Mouse (Mus musculus) midbrain, embryonic 11.5 days (tissue): Measurements from ENCODE around the gene Dnah1. TPM values are rescaled to one million over a fixed set of nuclear protein-coding genes. Genes with fewer than 3 reads are reported as not detected.
A peak's percentile ranks its signal among the peaks of the same experiment; 100 is the strongest.

ENCODE experiments used
- ATAC-seq: fragments of 200-750 bp; cut with Nextera tagmentation; 2 replicates; pipeline ENCODE4 v1.8.0; 2017; ENCODE audit warnings: moderate TSS enrichment, moderate library complexity; ENCODE audit not compliant: low FRiP score
- DNase-seq: peaks from one replicate; pipeline ENCODE4 v3.0.0; 2015; ENCODE audit warnings: low spot score; ENCODE audit errors: missing footprints
- H3K27ac ChIP-seq: fragments of 300-500 bp; sonication (generic); 2 replicates; pipeline ENCODE4 v1.5.1; 2014; ENCODE audit warnings: low read depth, low read length
- H3K27me3 ChIP-seq: fragments of 300-500 bp; sonication (generic); 2 replicates; pipeline ENCODE4 v1.6.1; 2014; ENCODE audit warnings: mild to moderate bottlenecking, low read length, moderate library complexity, mixed read lengths; ENCODE audit not compliant: control insufficient read depth, insufficient read depth
- H3K36me3 ChIP-seq: fragments of 300-500 bp; sonication (generic); 2 replicates; pipeline ENCODE4 v1.6.1; 2014; ENCODE audit warnings: mild to moderate bottlenecking, low read length, moderate library complexity, mixed read lengths; ENCODE audit not compliant: control insufficient read depth, insufficient read depth
- H3K4me1 ChIP-seq: fragments of 300-500 bp; sonication (generic); 2 replicates; pipeline ENCODE4 v1.6.1; 2014; ENCODE audit warnings: low read length; ENCODE audit not compliant: control insufficient read depth, insufficient read depth
- H3K4me2 ChIP-seq: fragments of 300-500 bp; sonication (generic); 2 replicates; pipeline ENCODE4 v1.6.1; 2014; ENCODE audit warnings: mild to moderate bottlenecking, moderate library complexity
- H3K4me3 ChIP-seq: fragments of 300-500 bp; sonication (generic); 2 replicates; pipeline ENCODE4 v1.5.1; 2014; ENCODE audit warnings: low read depth, low read length
- H3K9ac ChIP-seq: fragments of 300-500 bp; sonication (generic); 2 replicates; pipeline ENCODE4 v1.6.1; 2014; ENCODE audit warnings: low read length
- H3K9me3 ChIP-seq: fragments of 300-500 bp; sonication (generic); 2 replicates; pipeline ENCODE4 v1.6.1; 2016; ENCODE audit warnings: low read length; ENCODE audit not compliant: control insufficient read depth
- WGBS: fragments of 180-500 bp; shearing (Covaris S2); extraction: QIAGEN DNeasy Blood & Tissue Kit; methylation state at CpG from one replicate; pipeline ENCODE4 v1.1.7; 2014; 5-methylcytosine and 5-hydroxymethylcytosine counted together
- polyA plus RNA-seq: library from polyadenylated mRNA; unstranded; fragments of >200 nt; fragmentation: Nextera tagmentation; extraction: Ambion mirVana; gene quantifications from 2 replicates; pipeline ENCODE4 v1.2.1, GENCODE M21; 2014

Gene Dnah1
- polyA plus RNA-seq, 1 experiment from 2014 or later = 8.7 TPM

DNA sequence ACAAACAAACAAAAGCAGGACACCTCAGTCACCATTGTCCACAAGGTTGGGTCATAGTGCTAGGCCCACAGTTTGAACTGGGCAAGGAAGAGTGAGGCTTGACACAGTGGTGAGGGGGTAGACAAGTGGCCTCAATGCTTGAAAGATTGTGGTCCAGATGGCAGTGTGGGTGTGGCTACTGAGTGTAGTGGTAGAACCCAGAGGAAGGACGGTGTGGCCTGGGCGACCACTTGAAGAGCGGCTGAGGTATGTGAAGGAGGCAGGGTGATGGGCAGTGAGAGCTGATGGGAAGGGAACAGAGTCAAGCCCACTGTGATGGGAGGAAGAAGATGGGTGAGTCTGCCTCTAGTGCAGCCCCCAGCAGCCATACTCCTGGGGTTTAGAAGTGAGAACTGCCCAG lies 109.0 kb downstream of the Dnah1 start:
- Histone ChIP-seq H3K9ac (no peak overlapping the region), H3K27me3 (no peaks in the 10 kb centered on the region), H3K4me2 (no peak overlapping the region), H3K36me3 (no peaks in the 10 kb centered on the region), H3K9me3 (no peaks in the 10 kb centered on the region), H3K4me3 (no peak overlapping the region), H3K4me1 (no peaks in the 10 kb centered on the region), H3K27ac (no peak overlapping the region)
- no peak for ATAC-seq
- 94% methylated on average over 3 of the region's 3 CpGs for WGBS
- peak; percentile 33 for DNase-seq

DNA sequence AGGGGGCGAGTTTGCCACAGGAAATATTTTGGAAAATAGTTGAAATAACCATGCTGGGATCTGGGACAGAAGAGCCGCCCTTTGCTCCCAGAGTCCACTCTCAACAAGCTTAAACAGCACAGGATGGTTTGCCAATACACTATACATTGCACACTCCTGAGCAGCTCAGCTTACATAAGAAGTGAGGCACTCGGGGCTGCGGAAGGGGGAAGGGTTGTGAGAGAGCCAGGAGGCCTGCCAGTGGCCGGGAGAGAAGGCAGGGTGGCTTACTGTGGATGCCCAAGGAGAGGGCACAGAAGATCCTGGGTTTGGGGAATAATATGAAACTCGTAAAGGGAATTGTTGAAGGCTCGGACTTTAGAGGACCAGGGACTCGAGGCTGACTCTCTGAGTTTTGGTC lies 109.8 kb downstream of the Dnah1 start:
- H3K9ac ChIP-seq = no peak overlapping the region
- no peaks in the 10 kb centered on the region for H3K9me3 ChIP-seq
- H3K36me3 ChIP-seq = no peaks in the 10 kb centered on the region
- H3K27me3 ChIP-seq = no peaks in the 10 kb centered on the region
- DNase-seq = peak; percentile 65
- WGBS = 74% methylated on average over 8 of the region's 8 CpGs
- no peak overlapping the region for H3K4me3 ChIP-seq
- no peaks in the 10 kb centered on the region for H3K4me1 ChIP-seq
- ATAC-seq = no peak
- H3K27ac ChIP-seq = no peak overlapping the region
- no peak overlapping the region for H3K4me2 ChIP-seq

DNA sequence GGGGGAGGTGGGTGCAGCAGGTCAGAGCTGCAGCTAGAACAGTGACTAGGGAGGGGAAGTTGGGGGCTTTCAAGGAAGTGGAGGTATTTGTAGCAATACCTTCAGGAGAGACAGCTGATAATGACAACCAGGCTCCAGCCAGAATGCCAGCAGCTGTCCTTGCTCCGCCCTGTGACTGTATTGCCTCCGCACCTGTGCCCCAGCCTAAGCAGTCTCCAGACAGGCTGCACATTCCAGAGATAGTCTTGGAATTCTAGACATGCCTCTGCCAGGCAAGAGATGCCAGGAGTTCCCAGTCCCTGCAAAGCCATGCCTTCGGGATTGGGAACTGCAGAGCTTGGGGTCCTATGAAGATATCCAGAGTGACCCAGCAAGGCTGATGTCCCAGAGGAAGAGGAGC lies 111.2 kb downstream of the Dnah1 start:
- DNase-seq = no peak

DNA sequence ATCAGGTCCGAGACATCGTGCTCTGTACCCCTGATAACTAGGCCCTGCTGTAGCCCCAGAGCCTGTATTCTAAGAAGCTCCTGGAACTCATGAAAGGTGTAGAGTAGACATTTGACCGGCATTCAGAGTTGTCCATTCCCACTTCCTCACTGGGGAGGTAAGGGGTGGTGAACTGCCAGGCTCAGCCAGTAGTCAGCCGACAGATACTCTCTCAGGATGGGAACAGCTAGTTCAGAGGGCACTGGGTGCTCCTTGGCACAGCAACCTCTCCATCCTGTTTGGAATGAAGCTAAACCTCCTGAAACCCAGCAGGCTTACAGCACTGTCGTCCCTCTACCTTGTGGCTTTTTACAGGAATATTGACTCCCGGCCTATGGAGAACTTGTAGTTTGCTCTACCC lies 111.8 kb downstream of the Dnah1 start:
- no peaks in the 10 kb centered on the region for H3K27me3 ChIP-seq
- no peaks in the 10 kb centered on the region for H3K36me3 ChIP-seq
- WGBS = 88% methylated on average over 6 of the region's 6 CpGs
- DNase-seq (no peak), ATAC-seq (no peak)
- 0 out of 2 replicates have a peak, but pooled peaks cover 2% of the 10 kb centered on the region for H3K4me1 ChIP-seq
- no peaks in the 10 kb centered on the region for H3K9me3 ChIP-seq
- H3K4me2 ChIP-seq = no peak overlapping the region
- no peak overlapping the region for H3K27ac ChIP-seq
- no peak overlapping the region for H3K9ac ChIP-seq
- H3K4me3 ChIP-seq = no peak overlapping the region

More for the DNA sequence above, 111.2 kb downstream of the Dnah1 start:
- ATAC-seq = no peak
- H3K4me2 ChIP-seq = no peak overlapping the region
- no peaks in the 10 kb centered on the region for H3K4me1 ChIP-seq
- H3K27ac ChIP-seq = no peak overlapping the region
- no peaks in the 10 kb centered on the region for H3K36me3 ChIP-seq
- no peaks in the 10 kb centered on the region for H3K27me3 ChIP-seq
- 89% methylated on average over 3 of the region's 3 CpGs for WGBS
- H3K9me3 ChIP-seq = no peaks in the 10 kb centered on the region
- no peak overlapping the region for H3K9ac ChIP-seq
- no peak overlapping the region for H3K4me3 ChIP-seq

Other genes with a start within 250 kb of the Dnah1 start
- gene Smim4, start 194.9 kb downstream of the Dnah1 start, polyA plus RNA-seq = 54.7 and 56.2 TPM in 2 replicates
- gene Nt5dc2, start 192.8 kb downstream of the Dnah1 start, polyA plus RNA-seq = 457 and 520 TPM in 2 replicates
- 28.6 and 28.7 TPM in 2 replicates for gene Stab1, start 155.3 kb downstream of the Dnah1 start, polyA plus RNA-seq
- 0.40 and 0.80 TPM in 2 replicates for gene Tnnc1, start 115.6 kb downstream of the Dnah1 start, polyA plus RNA-seq
- gene Nisch, start 107.0 kb downstream of the Dnah1 start, polyA plus RNA-seq = 243 and 258 TPM in 2 replicates
- gene Sema3g, start 106.0 kb downstream of the Dnah1 start, polyA plus RNA-seq = 0.19 and 0.37 TPM in 2 replicates
- 12.5 and 14.3 TPM in 2 replicates for gene Phf7, start 72.6 kb downstream of the Dnah1 start, polyA plus RNA-seq
- 95.7 and 95.9 TPM in 2 replicates for gene Bap1, start 72.4 kb downstream of the Dnah1 start, polyA plus RNA-seq
- gene Capn7, start 12.7 kb upstream of the Dnah1 start, polyA plus RNA-seq = 45.5 and 48.6 TPM in 2 replicates
- gene Sh3bp5, start 112.2 kb upstream of the Dnah1 start, polyA plus RNA-seq = 15.3 and 15.8 TPM in 2 replicates
- 15.9 and 16.2 TPM in 2 replicates for gene Eaf1, start 170.5 kb upstream of the Dnah1 start, polyA plus RNA-seq
- gene Mettl6, start 171.1 kb upstream of the Dnah1 start, polyA plus RNA-seq = 83.4 and 93.2 TPM in 2 replicates